Mouse (Mus musculus) ES-E14 (cell line): ENCODE measurements at regions not wholly inside any gene's neighbourhood (a gene's known extent, or its start where the extent isn't known, plus 50 kb on each side); places are given as distances from the start of the nearest gene placed in this dataset.

ENCODE experiments used
- DNase-seq: peaks from one replicate; pipeline ENCODE4 v3.0.0-alpha.2; 2013; ENCODE audit warnings: low read depth, low spot score
- H3K27ac ChIP-seq: 2 replicates; pipeline ENCODE4 v1.5.1; 2012; ENCODE audit warnings: low read depth, mild to moderate bottlenecking, low read length, moderate library complexity, mixed read lengths; ENCODE audit not compliant: poor library complexity, insufficient read depth, severe bottlenecking
- H3K36me3 ChIP-seq: 2 replicates; pipeline ENCODE4 v1.6.1; 2012; ENCODE audit warnings: mild to moderate bottlenecking, low read length, moderate library complexity, mixed read lengths; ENCODE audit not compliant: control insufficient read depth, poor library complexity, insufficient read depth, severe bottlenecking
- H3K4me1 ChIP-seq, 2 experiments: fragments of 150-350 bp in 1 of 2; sonication (generic) in 1 of 2; 2 replicates each; pipeline ENCODE4 v1.6.1; 2012; ENCODE audit warnings: low read length in 2 of 2, mild to moderate bottlenecking in 1 of 2, mixed read lengths in 1 of 2; ENCODE audit not compliant: control insufficient read depth in 2 of 2, insufficient read depth in 2 of 2, poor library complexity in 1 of 2
- H3K4me3 ChIP-seq, 2 experiments: fragments of 150-350 bp in 1 of 2; sonication (generic) in 1 of 2; 2 replicates each; pipeline ENCODE4 v1.5.1; 2012; ENCODE audit warnings: low read length in 2 of 2, low read depth in 1 of 2, mild to moderate bottlenecking in 1 of 2, mixed read lengths in 1 of 2; ENCODE audit not compliant: insufficient read depth in 1 of 2, poor library complexity in 1 of 2, severe bottlenecking in 1 of 2
- H3K9ac ChIP-seq: 2 replicates; pipeline ENCODE4 v1.6.1; 2012; ENCODE audit warnings: low read depth, mild to moderate bottlenecking, low read length, mixed read lengths; ENCODE audit not compliant: poor library complexity, insufficient read depth, severe bottlenecking
- H3K9me3 ChIP-seq: fragments of 150-350 bp; sonication (generic); 2 replicates; pipeline ENCODE4 v1.6.1; 2012; ENCODE audit warnings: low read depth, mild to moderate bottlenecking, low read length; ENCODE audit not compliant: control insufficient read depth, insufficient read depth
- CHD2 ChIP-seq: IDR thresholded peaks from 2 replicates; pipeline ENCODE4 v1.6.1; 2014; ENCODE audit warnings: mild to moderate bottlenecking, low read depth, low read length, inconsistent platforms
- HCFC1 ChIP-seq: IDR thresholded peaks from 2 replicates; pipeline ENCODE4 v1.6.1; 2012; ENCODE audit warnings: low read length, inconsistent platforms, borderline replicate concordance; ENCODE audit not compliant: insufficient read depth
- MAFK ChIP-seq: IDR thresholded peaks from 2 replicates; pipeline ENCODE4 v1.6.1; 2014; ENCODE audit warnings: mild to moderate bottlenecking, low read depth, low read length, inconsistent platforms; ENCODE audit not compliant: insufficient read depth
- ZC3H11A ChIP-seq: IDR thresholded peaks from 2 replicates; pipeline ENCODE4 v1.6.1; 2012; ENCODE audit warnings: low read depth, mild to moderate bottlenecking, inconsistent platforms, low read length, borderline replicate concordance
- ZNF384 ChIP-seq: IDR thresholded peaks from 2 replicates; pipeline ENCODE4 v1.6.1; 2012; ENCODE audit warnings: low read depth, low read length, inconsistent platforms
- in situ Hi-C, 2 experiments: fragments of 600-800 bp; cut with MboI; formaldehyde crosslinking; loops; one replicate each; pipeline ENCODE4 v1.15.1; 2025; ENCODE audit warnings: low sequenced_read_pairs in 2 of 2, inconsistent platforms in 1 of 2; ENCODE audit not compliant: unreplicated experiment in 2 of 2

- in situ Hi-C loops: no loop called here
- Histone ChIP-seq H3K4me3 (no peak overlapping the region), H3K4me1 (no peaks in the 10 kb centered on the region), H3K36me3 (no peaks in the 10 kb centered on the region), H3K9ac (no peak overlapping the region), H3K9me3 (no peaks in the 10 kb centered on the region), H3K27ac (no peak overlapping the region)
- no peak for TF ChIP-seq ZC3H11A
- no peak for TF ChIP-seq ZNF384
- TF ChIP-seq CHD2: no peak
- no peak for TF ChIP-seq HCFC1
- TF ChIP-seq MAFK: no peak
- DNase-seq: no peak
These were observed 83.8 kb downstream of the 3100002H09Rik start for GRCm38 (mm10) chr4:124526822-124527221.

GRCm38 (mm10) chr4:124526362-124526761 lies 84.2 kb downstream of the 3100002H09Rik start:
- Histone ChIP-seq H3K4me1 (no peaks in the 10 kb centered on the region), H3K27ac (no peak overlapping the region), H3K4me3 (no peak overlapping the region), H3K9ac (no peak overlapping the region), H3K9me3 (no peaks in the 10 kb centered on the region), H3K36me3 (no peaks in the 10 kb centered on the region)
- in situ Hi-C loops: no loop called here
- no peak for DNase-seq
- TF ChIP-seq CHD2: no peak
- TF ChIP-seq ZNF384: no peak
- TF ChIP-seq ZC3H11A: no peak
- no peak for TF ChIP-seq MAFK
- no peak for TF ChIP-seq HCFC1

- TF ChIP-seq HCFC1: no peak
- TF ChIP-seq CHD2: no peak
- TF ChIP-seq ZC3H11A: no peak
- no peak for TF ChIP-seq ZNF384
- no peak for TF ChIP-seq MAFK
- no peaks in the 10 kb centered on the region for H3K36me3 ChIP-seq
- no peak overlapping the region for H3K9ac ChIP-seq
- no peak overlapping the region for H3K4me3 ChIP-seq
- H3K4me1 ChIP-seq: no peaks in the 10 kb centered on the region
- in situ Hi-C loops: no loop called here
- H3K27ac ChIP-seq: no peak overlapping the region
- no peaks in the 10 kb centered on the region for H3K9me3 ChIP-seq
- DNase-seq: no peak
These were observed 90.3 kb downstream of the 3100002H09Rik start for GRCm38 (mm10) chr4:124520309-124520708.

DNA sequence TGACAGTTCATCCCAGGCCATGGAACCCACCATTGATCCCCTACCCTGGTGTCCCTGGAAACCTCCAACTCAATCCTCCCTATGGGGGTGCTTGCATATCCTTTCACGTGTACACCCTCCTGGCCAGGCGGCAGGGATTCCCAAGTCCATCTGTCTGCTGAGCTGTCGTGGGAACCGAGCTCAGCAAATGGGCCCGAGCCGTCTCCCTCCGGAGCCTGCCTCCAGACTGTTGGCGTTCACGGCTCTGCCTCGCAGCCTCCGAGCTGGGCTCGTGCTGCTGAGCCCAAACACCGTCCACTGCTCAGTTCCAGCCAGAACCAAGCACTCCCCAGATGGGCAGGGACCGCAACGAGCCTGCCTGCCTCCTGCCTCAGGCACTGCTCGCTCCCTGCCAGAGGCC lies 98.8 kb downstream of the 3100002H09Rik start:
- DNase-seq: no peak
- H3K27ac ChIP-seq: no peak overlapping the region
- no peaks in the 10 kb centered on the region for H3K4me1 ChIP-seq
- TF ChIP-seq ZNF384 (no peak), CHD2 (no peak), MAFK (no peak), HCFC1 (no peak), ZC3H11A (no peak)
- no peak overlapping the region for H3K9ac ChIP-seq
- in situ Hi-C loops: no loop called here
- H3K4me3 ChIP-seq: no peak overlapping the region
- no peaks in the 10 kb centered on the region for H3K9me3 ChIP-seq
- H3K36me3 ChIP-seq: no peaks in the 10 kb centered on the region

DNA sequence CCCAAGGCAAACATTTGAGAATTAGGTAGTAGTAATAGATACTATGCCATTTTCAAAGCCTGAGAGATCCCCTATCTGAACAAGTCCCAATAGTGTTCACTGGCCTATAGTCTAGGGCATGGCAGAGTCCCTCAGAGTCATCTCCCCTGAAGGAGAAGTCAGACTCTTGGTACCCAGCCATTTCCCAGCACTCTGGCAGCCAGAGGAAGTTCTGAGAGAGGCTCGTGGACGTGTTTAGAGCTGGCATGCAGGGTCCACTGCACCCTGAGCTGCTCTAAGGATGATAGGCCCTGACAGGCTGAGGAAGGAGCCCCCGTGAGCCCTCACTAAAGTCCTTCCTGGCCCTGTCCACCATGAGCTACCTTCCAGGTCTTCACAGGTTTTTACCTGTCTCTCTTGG lies 99.8 kb downstream of the 3100002H09Rik start:
- H3K4me3 ChIP-seq: no peak overlapping the region
- in situ Hi-C loops: no loop called here
- H3K36me3 ChIP-seq: no peaks in the 10 kb centered on the region
- no peak for DNase-seq
- no peaks in the 10 kb centered on the region for H3K4me1 ChIP-seq
- no peak overlapping the region for H3K9ac ChIP-seq
- H3K9me3 ChIP-seq: no peaks in the 10 kb centered on the region
- no peak for TF ChIP-seq CHD2
- no peak for TF ChIP-seq ZC3H11A
- no peak for TF ChIP-seq MAFK
- H3K27ac ChIP-seq: no peak overlapping the region
